Mouse (Mus musculus) gastrocnemius, postnatal 14 days (tissue): Measurements from ENCODE around the gene Rab15. TPM values are rescaled to one million over a fixed set of nuclear protein-coding genes. Genes with fewer than 3 reads are reported as not detected.
"Not testable (repeated sequence)": the region's sequence is repeated elsewhere in the genome, so short reads cannot be mapped to it uniquely, and the experiment has no call there.

Source experiments
- DNase-seq: peaks from one replicate; pipeline ENCODE4 v3.0.0; 2021; ENCODE audit warnings: mixed read lengths
- intact Hi-C: fragments of 180-260 bp; cut with DNase I; formaldehyde crosslinking; loops from one replicate; pipeline ENCODE4 v1.15.1; 2025; ENCODE audit warnings: low total_unique reads
- total RNA-seq, 2 experiments: library from RNA; stranded (reverse); gene quantifications; 2 replicates each; pipeline ENCODE4 v1.2.3; 2021

The Rab15 gene
- total RNA-seq, 2 experiments from 2014 or later: 6.9 to 10.4 TPM

DNA sequence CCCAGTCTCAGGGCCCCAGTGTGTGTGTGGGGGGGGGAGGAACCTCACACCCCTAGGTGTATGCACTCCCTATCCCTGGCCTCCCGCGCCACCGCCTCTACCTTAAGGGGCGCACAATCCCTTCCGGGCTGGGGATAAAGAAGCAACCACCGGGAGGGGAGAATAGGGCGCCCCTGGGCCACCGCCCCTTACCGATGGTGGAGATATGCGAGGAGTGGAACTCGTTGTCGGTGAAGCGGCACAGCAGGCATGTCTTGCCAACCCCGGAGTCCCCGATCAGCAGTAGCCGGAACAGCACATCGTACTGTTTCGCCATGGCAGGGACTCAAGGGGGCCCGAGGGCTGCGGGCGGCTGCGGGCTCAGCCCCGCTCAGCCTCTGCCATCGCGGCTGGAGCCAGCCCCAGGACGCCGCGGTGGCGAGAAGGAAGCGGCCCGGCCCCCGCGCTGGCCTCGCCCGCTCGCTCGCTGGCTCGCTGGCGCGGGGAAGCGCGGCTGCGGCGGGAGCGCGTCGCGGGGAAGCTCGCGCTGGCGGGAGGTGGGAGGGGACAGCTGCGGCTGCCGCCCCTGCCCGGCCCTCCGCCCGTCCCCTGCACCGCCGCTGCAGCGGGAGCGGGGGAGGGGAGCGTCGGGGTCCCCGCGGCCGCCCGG is 582 bp downstream of the Rab15 start:
- DNase-seq: peak; percentile 26
- intact Hi-C loops: no loop called here

GRCm38 (mm10) chr12:76820615-76821014 is 2.1 kb downstream of the Rab15 start:
- intact Hi-C loops: no loop called here
- DNase-seq: no peak

DNA sequence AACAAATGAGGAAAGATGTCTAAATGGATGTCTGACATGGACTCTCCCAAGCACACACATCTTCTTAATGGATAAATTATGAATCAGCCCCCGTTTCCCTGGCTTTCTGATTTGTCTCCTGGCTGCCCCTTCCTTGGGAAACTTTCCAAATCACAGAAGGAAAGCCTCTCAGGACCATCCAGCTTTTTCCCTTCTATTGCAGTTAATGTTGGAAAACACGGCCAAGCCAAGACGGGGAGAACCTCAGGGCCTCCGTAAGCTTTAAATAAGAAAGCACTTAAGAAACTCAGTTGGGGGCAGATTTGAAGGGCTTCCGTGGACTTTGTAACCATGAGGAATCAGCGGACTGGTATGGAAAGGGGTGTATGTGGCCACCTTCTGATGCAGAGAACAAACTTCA is 2.9 kb downstream of the Rab15 start:
- intact Hi-C loops: no loop called here

GRCm38 (mm10) chr12:76818908-76819307 is 3.8 kb downstream of the Rab15 start:
- no peak for DNase-seq
- intact Hi-C loops: no loop called here

More for the DNA sequence above, 2.9 kb downstream of the Rab15 start:
- DNase-seq: no peak

GRCm38 (mm10) chr12:76818120-76818519 is 4.6 kb downstream of the Rab15 start:
- intact Hi-C loops: no loop called here
- no peak for DNase-seq

GRCm38 (mm10) chr12:76817176-76817575 is 5.5 kb downstream of the Rab15 start:
- DNase-seq: no peak
- intact Hi-C loops: no loop called here

DNA sequence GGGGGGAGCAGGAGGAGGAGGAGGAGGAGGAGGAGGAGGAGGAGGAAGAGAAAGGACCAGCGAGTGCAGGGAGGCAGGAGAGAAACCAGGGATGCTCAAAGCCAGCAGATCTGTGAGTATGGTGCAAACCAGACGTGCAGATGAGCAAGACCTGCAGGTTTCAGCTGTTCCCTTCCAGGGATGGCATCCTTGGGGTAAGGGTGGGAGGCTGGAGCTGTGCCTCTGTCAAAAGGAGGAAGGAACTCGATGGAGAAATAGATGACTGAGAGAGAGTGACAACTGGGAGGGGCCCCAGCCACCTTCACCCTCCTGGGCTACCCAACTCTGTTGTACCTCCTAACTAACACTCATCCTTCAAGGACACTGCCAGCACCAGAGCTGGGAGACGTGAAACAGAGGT is 6.0 kb downstream of the Rab15 start:
- DNase-seq: no peak
- intact Hi-C loops: no loop called here

DNA sequence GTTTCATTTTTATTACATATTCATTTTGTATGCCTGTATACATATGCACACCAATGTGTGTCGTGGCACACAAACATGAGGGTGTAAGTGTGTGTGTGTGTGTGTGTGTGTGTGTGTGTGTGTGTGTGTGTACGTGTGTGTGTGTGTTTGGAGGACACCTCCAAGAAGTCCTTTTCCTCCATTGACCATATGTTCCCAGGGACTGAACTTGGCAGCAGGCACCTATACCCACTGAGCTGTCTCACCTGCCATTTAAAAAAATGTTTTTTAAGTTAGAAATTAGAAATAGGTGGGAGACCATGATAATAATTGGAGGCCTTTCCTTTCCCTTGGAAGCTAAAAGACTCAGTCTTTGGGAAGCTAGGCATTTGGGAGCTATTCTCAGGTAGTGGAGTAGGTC is 8.6 kb downstream of the Rab15 start:
- intact Hi-C loops: no loop called here
- no peak for DNase-seq

GRCm38 (mm10) chr12:76813543-76813942 is 9.2 kb downstream of the Rab15 start:
- intact Hi-C loops: no loop called here
- no peak for DNase-seq

- intact Hi-C loops: no loop called here
- DNase-seq: no peak
These were observed 11.7 kb downstream of the Rab15 start for GRCm38 (mm10) chr12:76811006-76811405.

DNA sequence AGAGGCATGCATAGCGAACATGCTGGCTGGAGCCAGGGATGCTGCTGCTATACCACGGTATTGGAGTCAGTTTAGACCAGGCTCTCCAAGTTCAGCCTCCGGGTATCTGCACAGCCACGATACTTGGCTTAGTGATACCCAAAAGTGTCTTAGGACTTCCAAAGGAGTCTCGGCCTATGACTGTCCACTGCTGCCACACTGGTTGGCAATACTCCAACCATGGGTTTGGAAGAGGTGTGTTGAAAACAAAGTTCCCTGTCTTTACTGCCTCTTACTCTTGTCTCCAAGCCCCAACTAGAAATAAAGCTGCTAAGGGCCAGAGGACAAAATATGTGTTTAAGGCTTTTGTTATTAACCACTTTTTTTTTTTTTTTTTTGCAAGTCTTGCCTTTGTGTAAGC is 12.2 kb downstream of the Rab15 start:
- DNase-seq: no peak
- intact Hi-C loops: no loop called here

- intact Hi-C loops: no loop called here
- DNase-seq: no peak
These were observed 14.9 kb downstream of the Rab15 start for GRCm38 (mm10) chr12:76807796-76808195.

GRCm38 (mm10) chr12:76805056-76805811 is 17.5 kb downstream of the Rab15 start:
- intact Hi-C loops: no loop called here
- DNase-seq: no peak

GRCm38 (mm10) chr12:76803700-76804252 is 18.9 kb downstream of the Rab15 start:
- DNase-seq: peak; percentile 28
- intact Hi-C loops: no loop called here

- no peak for DNase-seq
- intact Hi-C loops: no loop called here
These were observed 19.7 kb downstream of the Rab15 start for GRCm38 (mm10) chr12:76803028-76803427.

DNA sequence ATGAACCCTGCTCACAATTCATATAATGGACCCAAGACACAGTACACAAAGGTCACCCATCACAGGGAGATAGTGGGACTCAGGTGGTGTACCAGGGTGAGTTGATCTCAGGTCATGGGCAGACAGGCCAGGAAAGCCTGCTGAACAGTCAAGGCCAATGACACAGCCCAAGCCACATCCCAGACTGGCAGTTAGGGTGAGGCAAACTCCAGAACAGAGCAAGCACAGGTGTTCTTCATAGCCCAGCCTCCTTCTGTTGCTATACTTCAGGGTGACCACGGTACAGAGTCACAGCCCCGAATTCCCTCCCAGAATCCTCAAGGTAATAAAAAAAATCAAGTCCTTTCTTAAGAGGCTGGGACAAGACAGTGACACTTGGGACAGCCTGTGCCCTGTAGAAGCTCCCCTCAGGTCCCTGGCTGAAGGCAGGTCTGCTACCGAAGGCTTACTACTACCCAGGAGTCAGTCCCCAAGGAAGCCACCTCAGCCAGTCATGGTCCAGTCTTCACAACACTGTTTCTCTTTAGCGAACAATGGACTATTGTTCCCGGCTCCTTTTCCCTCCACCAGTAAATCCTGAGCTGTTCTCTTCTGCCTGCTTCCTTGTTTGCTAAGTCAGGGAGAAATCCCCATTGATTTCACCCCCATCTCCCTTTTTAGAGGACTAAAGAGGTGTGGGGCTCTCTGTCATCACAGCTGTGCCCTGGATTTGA is 24.5 kb downstream of the Rab15 start:
- intact Hi-C loops: no loop called here
- no peak for DNase-seq

GRCm38 (mm10) chr12:76796938-76797539 is 25.7 kb downstream of the Rab15 start:
- no peak for DNase-seq
- intact Hi-C loops: no loop called here

- intact Hi-C loops: no loop called here
- no peak for DNase-seq
These were observed 27.4 kb downstream of the Rab15 start, which contains the start of gene Gpx2 for GRCm38 (mm10) chr12:76795350-76795749. Gene Gpx2 (minus strand): TSS chr12:76795554.

DNA sequence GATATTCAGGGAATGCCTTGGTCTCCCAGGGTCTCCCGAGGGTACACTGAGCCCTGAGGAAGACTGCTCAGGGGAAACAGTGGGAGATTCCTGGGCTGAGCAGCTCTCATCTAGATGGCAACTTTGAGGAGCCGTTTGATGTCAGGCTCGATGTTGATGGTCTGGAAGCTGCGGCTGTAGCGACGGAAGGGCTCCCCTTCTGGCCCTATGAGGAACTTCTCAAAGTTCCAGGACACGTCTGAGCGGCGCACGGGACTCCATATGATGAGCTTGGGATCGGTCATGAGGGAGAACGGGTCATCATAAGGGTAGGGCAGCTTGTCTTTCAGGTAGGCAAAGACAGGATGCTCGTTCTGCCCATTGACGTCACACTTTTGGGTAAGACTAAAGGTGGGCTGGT is 30.2 kb downstream of the Rab15 start:
- DNase-seq, intact Hi-C loops: not testable (repeated sequence)
